Mouse (Mus musculus): ENCODE results near the gene Alcam. TPM values are rescaled to one million over a fixed set of nuclear protein-coding genes. Genes with fewer than 3 reads are reported as not detected.

Alcam gene
- polyA plus RNA-seq, 1 experiment = 27.7 TPM

GRCm38 (mm10) chr16:52265066-52265465 lies 188.8 kb downstream of the Alcam start:
- H3K79me3 ChIP-seq (ENCODE audit: low read depth) = no peaks in the 10 kb centered on the region
- no peaks in the 10 kb centered on the region for H3K27me3 ChIP-seq (ENCODE audit: control insufficient read depth, insufficient read depth, insufficient read length)
- TF ChIP-seq MYOG (IDR thresholded peaks at IDR 0.05; ENCODE audit: control insufficient read depth, extremely low read depth, insufficient read length) = no peak
- TF ChIP-seq FOSL1 (IDR thresholded peaks at IDR 0.05; ENCODE audit: insufficient read depth, low read length, poor library complexity, severe bottlenecking) = no peak
- no peak for TF ChIP-seq MAX (IDR thresholded peaks at IDR 0.05)
- no peak for TF ChIP-seq CTCF (IDR thresholded peaks at IDR 0.05; ENCODE audit: control insufficient read depth, insufficient read depth, insufficient read length)
- TF ChIP-seq MYOD1 (IDR thresholded peaks at IDR 0.05; ENCODE audit: control insufficient read depth, insufficient read length, low read depth) = no peak
- H3ac ChIP-seq (ENCODE audit: control insufficient read depth, insufficient read length, low read depth) = no peak overlapping the region
- H3K4me3 ChIP-seq (ENCODE audit: insufficient read depth, poor library complexity, severe bottlenecking) = no peak overlapping the region
- no peaks in the 10 kb centered on the region for H3K79me2 ChIP-seq (ENCODE audit: control insufficient read depth, insufficient read depth)
- peaks cover 28% of the 10 kb centered on the region for H3K36me3 ChIP-seq (ENCODE audit: control insufficient read depth, insufficient read depth)

GRCm38 (mm10) chr16:52263751-52264150 lies 190.1 kb downstream of the Alcam start:
- Histone ChIP-seq H3K79me2 (ENCODE audit: control insufficient read depth, insufficient read depth) (no peaks in the 10 kb centered on the region), H3K79me3 (ENCODE audit: low read depth) (no peaks in the 10 kb centered on the region), H3K36me3 (ENCODE audit: control insufficient read depth, insufficient read depth) (peaks cover 27% of the 10 kb centered on the region), H3K27me3 (ENCODE audit: control insufficient read depth, insufficient read depth, insufficient read length) (no peaks in the 10 kb centered on the region), H3ac (ENCODE audit: control insufficient read depth, insufficient read length, low read depth) (no peak overlapping the region), H3K4me3 (ENCODE audit: insufficient read depth, poor library complexity, severe bottlenecking) (no peak overlapping the region)
- TF ChIP-seq FOSL1 (IDR thresholded peaks at IDR 0.05; ENCODE audit: insufficient read depth, low read length, poor library complexity, severe bottlenecking) = no peak
- no peak for TF ChIP-seq MYOG (IDR thresholded peaks at IDR 0.05; ENCODE audit: control insufficient read depth, extremely low read depth, insufficient read length)
- no peak for TF ChIP-seq MAX (IDR thresholded peaks at IDR 0.05)
- TF ChIP-seq MYOD1 (IDR thresholded peaks at IDR 0.05; ENCODE audit: control insufficient read depth, insufficient read length, low read depth) = no peak
- no peak for TF ChIP-seq CEBPB (IDR thresholded peaks at IDR 0.05; ENCODE audit: low read depth)
- TF ChIP-seq CTCF (IDR thresholded peaks at IDR 0.05; ENCODE audit: control insufficient read depth, insufficient read depth, insufficient read length) = no peak
- TF ChIP-seq USF1 (IDR thresholded peaks at IDR 0.05; ENCODE audit: low read depth) = no peak

- H3K27me3 ChIP-seq (ENCODE audit: control insufficient read depth, insufficient read depth, insufficient read length) = no peaks in the 10 kb centered on the region
- no peak overlapping the region for H3ac ChIP-seq (ENCODE audit: control insufficient read depth, insufficient read length, low read depth)
- TF ChIP-seq MYOD1 (IDR thresholded peaks at IDR 0.05; ENCODE audit: control insufficient read depth, insufficient read length, low read depth) (no peak), MYOG (IDR thresholded peaks at IDR 0.05; ENCODE audit: control insufficient read depth, extremely low read depth, insufficient read length) (no peak), USF1 (IDR thresholded peaks at IDR 0.05; ENCODE audit: low read depth) (no peak), MAX (IDR thresholded peaks at IDR 0.05) (no peak), CTCF (IDR thresholded peaks at IDR 0.05; ENCODE audit: control insufficient read depth, insufficient read depth, insufficient read length) (no peak), FOSL1 (IDR thresholded peaks at IDR 0.05; ENCODE audit: insufficient read depth, low read length, poor library complexity, severe bottlenecking) (no peak), CEBPB (IDR thresholded peaks at IDR 0.05; ENCODE audit: low read depth) (no peak)
- no peaks in the 10 kb centered on the region for H3K79me3 ChIP-seq (ENCODE audit: low read depth)
- H3K79me2 ChIP-seq (ENCODE audit: control insufficient read depth, insufficient read depth) = no peaks in the 10 kb centered on the region
- H3K36me3 ChIP-seq (ENCODE audit: control insufficient read depth, insufficient read depth) = peaks cover 17% of the 10 kb centered on the region
- H3K4me3 ChIP-seq (ENCODE audit: insufficient read depth, poor library complexity, severe bottlenecking) = no peak overlapping the region
These were observed 191.3 kb downstream of the Alcam start for GRCm38 (mm10) chr16:52262582-52262981.

GRCm38 (mm10) chr16:52261755-52262154 lies 192.1 kb downstream of the Alcam start:
- no peaks in the 10 kb centered on the region for H3K79me2 ChIP-seq (ENCODE audit: control insufficient read depth, insufficient read depth)
- H3ac ChIP-seq (ENCODE audit: control insufficient read depth, insufficient read length, low read depth) = no peak overlapping the region
- no peak overlapping the region for H3K4me3 ChIP-seq (ENCODE audit: insufficient read depth, poor library complexity, severe bottlenecking)
- TF ChIP-seq CEBPB (IDR thresholded peaks at IDR 0.05; ENCODE audit: low read depth) (no peak), MAX (IDR thresholded peaks at IDR 0.05) (no peak), FOSL1 (IDR thresholded peaks at IDR 0.05; ENCODE audit: insufficient read depth, low read length, poor library complexity, severe bottlenecking) (no peak), USF1 (IDR thresholded peaks at IDR 0.05; ENCODE audit: low read depth) (no peak), CTCF (IDR thresholded peaks at IDR 0.05; ENCODE audit: control insufficient read depth, insufficient read depth, insufficient read length) (no peak), MYOG (IDR thresholded peaks at IDR 0.05; ENCODE audit: control insufficient read depth, extremely low read depth, insufficient read length) (no peak), MYOD1 (IDR thresholded peaks at IDR 0.05; ENCODE audit: control insufficient read depth, insufficient read length, low read depth) (no peak)
- H3K79me3 ChIP-seq (ENCODE audit: low read depth) = no peaks in the 10 kb centered on the region
- H3K27me3 ChIP-seq (ENCODE audit: control insufficient read depth, insufficient read depth, insufficient read length) = no peaks in the 10 kb centered on the region
- peaks cover 13% of the 10 kb centered on the region for H3K36me3 ChIP-seq (ENCODE audit: control insufficient read depth, insufficient read depth)

- H3K36me3 ChIP-seq (ENCODE audit: control insufficient read depth, insufficient read depth) = peaks cover 21% of the 10 kb centered on the region
- no peak for TF ChIP-seq MYOG (IDR thresholded peaks at IDR 0.05; ENCODE audit: control insufficient read depth, extremely low read depth, insufficient read length)
- TF ChIP-seq MYOD1 (IDR thresholded peaks at IDR 0.05; ENCODE audit: control insufficient read depth, insufficient read length, low read depth) = no peak
- TF ChIP-seq CTCF (IDR thresholded peaks at IDR 0.05; ENCODE audit: control insufficient read depth, insufficient read depth, insufficient read length) = no peak
- TF ChIP-seq CEBPB (IDR thresholded peaks at IDR 0.05; ENCODE audit: low read depth) = no peak
- TF ChIP-seq FOSL1 (IDR thresholded peaks at IDR 0.05; ENCODE audit: insufficient read depth, low read length, poor library complexity, severe bottlenecking) = no peak
- no peak for TF ChIP-seq USF1 (IDR thresholded peaks at IDR 0.05; ENCODE audit: low read depth)
- no peak for TF ChIP-seq MAX (IDR thresholded peaks at IDR 0.05)
- H3K79me3 ChIP-seq (ENCODE audit: low read depth) = no peaks in the 10 kb centered on the region
- H3K27me3 ChIP-seq (ENCODE audit: control insufficient read depth, insufficient read depth, insufficient read length) = no peaks in the 10 kb centered on the region
- no peaks in the 10 kb centered on the region for H3K79me2 ChIP-seq (ENCODE audit: control insufficient read depth, insufficient read depth)
- H3K4me3 ChIP-seq (ENCODE audit: insufficient read depth, poor library complexity, severe bottlenecking) = no peak overlapping the region
- H3ac ChIP-seq (ENCODE audit: control insufficient read depth, insufficient read length, low read depth) = no peak overlapping the region
These were observed 202.9 kb downstream of the Alcam start for GRCm38 (mm10) chr16:52250935-52251334.

GRCm38 (mm10) chr16:52250196-52250595 lies 203.7 kb downstream of the Alcam start:
- peaks cover 21% of the 10 kb centered on the region for H3K36me3 ChIP-seq (ENCODE audit: control insufficient read depth, insufficient read depth)
- TF ChIP-seq MYOD1 (IDR thresholded peaks at IDR 0.05; ENCODE audit: control insufficient read depth, insufficient read length, low read depth) (no peak), MAX (IDR thresholded peaks at IDR 0.05) (no peak), MYOG (IDR thresholded peaks at IDR 0.05; ENCODE audit: control insufficient read depth, extremely low read depth, insufficient read length) (no peak), FOSL1 (IDR thresholded peaks at IDR 0.05; ENCODE audit: insufficient read depth, low read length, poor library complexity, severe bottlenecking) (no peak), USF1 (IDR thresholded peaks at IDR 0.05; ENCODE audit: low read depth) (no peak), CTCF (IDR thresholded peaks at IDR 0.05; ENCODE audit: control insufficient read depth, insufficient read depth, insufficient read length) (no peak), CEBPB (IDR thresholded peaks at IDR 0.05; ENCODE audit: low read depth) (no peak)
- no peaks in the 10 kb centered on the region for H3K79me2 ChIP-seq (ENCODE audit: control insufficient read depth, insufficient read depth)
- no peaks in the 10 kb centered on the region for H3K27me3 ChIP-seq (ENCODE audit: control insufficient read depth, insufficient read depth, insufficient read length)
- H3K79me3 ChIP-seq (ENCODE audit: low read depth) = no peaks in the 10 kb centered on the region
- no peak overlapping the region for H3K4me3 ChIP-seq (ENCODE audit: insufficient read depth, poor library complexity, severe bottlenecking)
- H3ac ChIP-seq (ENCODE audit: control insufficient read depth, insufficient read length, low read depth) = no peak overlapping the region

Measured in C2C12 (cell line).